In genomic region chr8:94013026-94013612, GRCm38 (mm10) we compare ENCODE assay signal across 8 mouse cellular contexts. TPM values are rescaled to one million over a fixed set of nuclear protein-coding genes. Genes with fewer than 3 reads are reported as not detected.
DNase-seq lines count a peak whose midpoint lies in the region; ATAC-seq and TF ChIP-seq lines count a peak whose summit lies in the region.

No protein-coding gene starts in this region.

- no peak for TF ChIP-seq EP300 in heart, postnatal 0 days (IDR thresholded peaks at IDR 0.05; ENCODE audit: low read depth)
- TF ChIP-seq EP300 in MEL (IDR thresholded peaks at IDR 0.05; ENCODE audit: low read depth in 1 of 2, low read length in 2 of 2): peak; percentile 67 to 69; a peak in 3 of 4 replicates

- H3K9me3 ChIP-seq in heart, postnatal 0 days (replicated peaks; ENCODE audit: control insufficient read depth, low read length): no peaks in the 10 kb centered on the region
- H3K9me3 ChIP-seq in MEL (replicated peaks; ENCODE audit: insufficient read depth, low read length): no peaks in the 10 kb centered on the region
- no peaks in the 10 kb centered on the region for H3K9me3 ChIP-seq in hindbrain, embryonic 10.5 days
- no peaks in the 10 kb centered on the region for H3K9me3 ChIP-seq in midbrain, embryonic 12.5 days

- H3K4me2 ChIP-seq in heart, postnatal 0 days (ENCODE audit: low read depth, low read length): peak overlapping the region; percentile 98
- H3K4me2 ChIP-seq in midbrain, embryonic 12.5 days (replicated peaks): peak overlapping the region; percentile 77

- no peak for TF ChIP-seq CTCF in heart, postnatal 0 days (IDR thresholded peaks at IDR 0.05; ENCODE audit: low read depth)
- TF ChIP-seq CTCF in MEL (IDR thresholded peaks at IDR 0.05 in 2 of 3, conservative IDR thresholded peaks at IDR 0.05 in 1 of 3; ENCODE audit: control insufficient read depth in 1 of 3, insufficient read depth in 1 of 3, low read depth in 2 of 3, low read length in 3 of 3, poor library complexity in 1 of 3, severe bottlenecking in 1 of 3): no peak

- no peak for TF ChIP-seq RAD21 in MEL (IDR thresholded peaks at IDR 0.05; ENCODE audit: low read depth, low read length)

- peaks cover 15% of the 10 kb centered on the region for H3K4me1 ChIP-seq in heart, postnatal 0 days (ENCODE audit: control insufficient read depth, insufficient read depth)
- peaks cover 16 to 20% of the 10 kb centered on the region in 2 experiments for H3K4me1 ChIP-seq in MEL (ENCODE audit: control insufficient read depth in 1 of 2, insufficient read depth in 2 of 2, low read length in 2 of 2)
- H3K4me1 ChIP-seq in hindbrain, embryonic 10.5 days (replicated peaks): peaks cover 39% of the 10 kb centered on the region
- peaks cover 32% of the 10 kb centered on the region for H3K4me1 ChIP-seq in midbrain, embryonic 12.5 days

- H3K79me2 ChIP-seq in MEL (ENCODE audit: control insufficient read depth, insufficient read depth, low read length, poor library complexity): peaks cover 38% of the 10 kb centered on the region

- peak overlapping the region; percentile 93 for H3K9ac ChIP-seq in heart, postnatal 0 days (replicated peaks; ENCODE audit: low read depth, low read length)
- H3K9ac ChIP-seq in MEL (ENCODE audit: control insufficient read depth, low read depth, low read length, poor library complexity, severe bottlenecking): peak overlapping the region; percentile 99
- peak overlapping the region; percentile 99 for H3K9ac ChIP-seq in midbrain, embryonic 12.5 days (replicated peaks)

- TF ChIP-seq POLR2A in MEL (IDR thresholded peaks at IDR 0.05; ENCODE audit: control insufficient read depth in 1 of 2, insufficient read depth in 1 of 2, low read depth in 1 of 2, low read length in 2 of 2, poor library complexity in 1 of 2): no peak

- DNase-seq in heart, postnatal 0 days (ENCODE audit: low spot score): no peak
- DNase-seq in heart, postnatal 4 days: no peak
- DNase-seq in MEL (ENCODE audit: low read depth, low spot score): peak; percentile 57
- no peak for DNase-seq in hindbrain, embryonic 10.5 days (ENCODE audit: low spot score)
- DNase-seq in urinary bladder, postnatal 36 days (ENCODE audit: low spot score in 2 of 2): no peak
- no peak for DNase-seq in left cerebral cortex, adult 18-20 months (ENCODE audit: low spot score in 2 of 2)
- no peak for DNase-seq in layer of hippocampus, adult 11-12 months (ENCODE audit: low spot score)

- ATAC-seq in heart, postnatal 0 days (ENCODE audit: insufficient read depth, low read depth): no peak
- no peak for ATAC-seq in midbrain, embryonic 12.5 days (ENCODE audit: low FRiP score, low read depth)

- no peaks in the 10 kb centered on the region for H3K36me3 ChIP-seq in heart, postnatal 0 days (replicated peaks; ENCODE audit: control insufficient read depth, insufficient read depth, low read length)
- peaks cover 0 to 22% of the 10 kb centered on the region in 2 experiments; a peak in 2 of 4 replicates for H3K36me3 ChIP-seq in MEL (ENCODE audit: control insufficient read depth in 1 of 2, insufficient read depth in 2 of 2, low read length in 2 of 2)
- peaks cover 10% of the 10 kb centered on the region for H3K36me3 ChIP-seq in hindbrain, embryonic 10.5 days
- H3K36me3 ChIP-seq in midbrain, embryonic 12.5 days: 0 out of 2 replicates have a peak, but pooled peaks cover 6% of the 10 kb centered on the region

- peak overlapping the region; percentile 97 for H3K27ac ChIP-seq in heart, postnatal 0 days (ENCODE audit: low read depth)
- H3K27ac ChIP-seq in MEL (ENCODE audit: control insufficient read depth, low read depth, low read length): peak overlapping the region; percentile 71
- peak overlapping the region; percentile 98 for H3K27ac ChIP-seq in hindbrain, embryonic 10.5 days
- H3K27ac ChIP-seq in midbrain, embryonic 12.5 days (replicated peaks): peak overlapping the region; percentile 96

- 17% methylated on average over 7 of the region's 7 CpGs for WGBS in heart, postnatal 0 days
- WGBS in hindbrain, embryonic 10.5 days: 44% methylated on average over 7 of the region's 7 CpGs
- WGBS in midbrain, embryonic 12.5 days: 40% methylated on average over 7 of the region's 7 CpGs

- H3K4me3 ChIP-seq in heart, postnatal 0 days (ENCODE audit: low read depth, low read length): peak overlapping the region; percentile 97
- peak overlapping the region; percentile 73 to 78 for H3K4me3 ChIP-seq in MEL (ENCODE audit: control insufficient read depth in 1 of 2, insufficient read depth in 1 of 2, low read depth in 2 of 2, low read length in 2 of 2)
- H3K4me3 ChIP-seq in hindbrain, embryonic 10.5 days: peak overlapping the region; percentile 93
- H3K4me3 ChIP-seq in midbrain, embryonic 12.5 days: peak overlapping the region; percentile 95

- no peaks in the 10 kb centered on the region for H3K27me3 ChIP-seq in heart, postnatal 0 days (ENCODE audit: control insufficient read depth, insufficient read depth, low read length)
- H3K27me3 ChIP-seq in MEL (ENCODE audit: control insufficient read depth in 1 of 2, insufficient read depth in 2 of 2, low read length in 2 of 2): no peaks in the 10 kb centered on the region
- H3K27me3 ChIP-seq in hindbrain, embryonic 10.5 days (ENCODE audit: insufficient read depth, poor library complexity, severe bottlenecking): no peaks in the 10 kb centered on the region
- H3K27me3 ChIP-seq in midbrain, embryonic 12.5 days: no peaks in the 10 kb centered on the region

TF ChIP-seq in MEL, 35 proteins besides CTCF, POLR2A, EP300 and RAD21 (continues in another document):
- TF ChIP-seq MXI1 (IDR thresholded peaks at IDR 0.05; ENCODE audit: low read depth, low read length) (peak; percentile 97), ZNF384 (IDR thresholded peaks at IDR 0.05; ENCODE audit: low read depth, low read length) (no peak), USF2 (IDR thresholded peaks at IDR 0.05; ENCODE audit: borderline replicate concordance in 1 of 2, insufficient read depth in 1 of 2, low read depth in 1 of 2, low read length in 2 of 2) (no peak), BHLHE40 (IDR thresholded peaks at IDR 0.05; ENCODE audit: borderline replicate concordance, low read depth, low read length) (no peak), TAL1 (IDR thresholded peaks at IDR 0.05; ENCODE audit: low read length) (no peak), MYB (IDR thresholded peaks at IDR 0.05; ENCODE audit: low read depth, low read length) (no peak), MAZ (IDR thresholded peaks at IDR 0.05; ENCODE audit: low read depth, low read length) (no peak), ETS1 (IDR thresholded peaks at IDR 0.05; ENCODE audit: low read depth, low read length) (peak; percentile 60; the same call in 1 of the 2 replicates), NRF1 (IDR thresholded peaks at IDR 0.05; ENCODE audit: insufficient read depth, low read depth, low read length, poor library complexity, severe bottlenecking) (no peak), RCOR1 (IDR thresholded peaks at IDR 0.05; ENCODE audit: low read depth, low read length) (peak; percentile 72), SMC3 (IDR thresholded peaks at IDR 0.05; ENCODE audit: low read depth, low read length) (no peak), GATA1 (IDR thresholded peaks at IDR 0.05; ENCODE audit: low read depth, low read length) (peak; percentile 80), HCFC1 (IDR thresholded peaks at IDR 0.05; ENCODE audit: low read depth, low read length) (no peak), TBP (IDR thresholded peaks at IDR 0.05; ENCODE audit: low read depth, low read length) (no peak), TCF12 (IDR thresholded peaks at IDR 0.05; ENCODE audit: low read depth, low read length) (peak; percentile 78), USF1 (IDR thresholded peaks at IDR 0.05; ENCODE audit: low read depth, low read length) (no peak), ZKSCAN1 (IDR thresholded peaks at IDR 0.05; ENCODE audit: low read depth, low read length) (no peak), KAT2A (conservative IDR thresholded peaks at IDR 0.05; ENCODE audit: low read depth, low read length) (no peak), POLR2AphosphoS2 (IDR thresholded peaks at IDR 0.05; ENCODE audit: low read length) (no peak)

RNA-seq across cellular contexts. Expression of gene Amfr, which starts 0.5 kb away (rescaled TPM):
- 143 and 148 TPM in 2 replicates for total RNA-seq in heart, postnatal 0 days (2014; rRNA removed; ENCODE audit: low replicate concordance)
- 52.8 and 57.0 TPM in 2 replicates for polyA plus RNA-seq in heart, postnatal 0 days (2015; fragmentation: Nextera tagmentation; extraction: Ambion mirVana)
- 100 to 1,000 TPM; 134 to 137 TPM for total RNA-seq in heart, postnatal 4 days (2021)
- 82.7 and 90.0 TPM in 2 replicates for total RNA-seq in MEL (2012; rRNA removed)
- polyA plus RNA-seq in MEL (2012; ENCODE audit: insufficient read depth in 1 of 2, insufficient read length in 2 of 2, low read depth in 1 of 2, low replicate concordance in 2 of 2, missing spikeins in 1 of 2): 100 to 1,000 TPM in 1 of 2 experiments, 10 to 100 TPM in 1; 80.1 to 292 TPM
- polyA plus RNA-seq in hindbrain, embryonic 10.5 days (2016; fragmentation: Nextera tagmentation; extraction: Ambion mirVana): 41.4 and 48.4 TPM in 2 replicates
- polyA plus RNA-seq in midbrain, embryonic 12.5 days (2016; fragmentation: Nextera tagmentation; extraction: Ambion mirVana): 75.4 and 77.5 TPM in 2 replicates
- 100 to 1,000 TPM; 117 to 130 TPM for total RNA-seq in left cerebral cortex, adult 18-20 months (2021)

RNA-seq across cellular contexts. Expression of gene Nudt21, which starts 23.7 kb away (rescaled TPM):
- 26.0 and 38.9 TPM in 2 replicates for total RNA-seq in heart, postnatal 0 days (2014; rRNA removed; ENCODE audit: low replicate concordance)
- 56.7 and 61.5 TPM in 2 replicates for polyA plus RNA-seq in heart, postnatal 0 days (2015; fragmentation: Nextera tagmentation; extraction: Ambion mirVana)
- total RNA-seq in heart, postnatal 4 days (2021): 10 to 100 TPM; 55.0 to 56.1 TPM
- 157 and 162 TPM in 2 replicates for total RNA-seq in MEL (2012; rRNA removed)
- 100 to 1,000 TPM in 1 of 2 experiments, not detected in 1; 118 TPM for polyA plus RNA-seq in MEL (2012; ENCODE audit: insufficient read depth in 1 of 2, insufficient read length in 2 of 2, low read depth in 1 of 2, low replicate concordance in 2 of 2, missing spikeins in 1 of 2)
- polyA plus RNA-seq in hindbrain, embryonic 10.5 days (2016; fragmentation: Nextera tagmentation; extraction: Ambion mirVana): 162 and 166 TPM in 2 replicates
- 167 and 173 TPM in 2 replicates for polyA plus RNA-seq in midbrain, embryonic 12.5 days (2016; fragmentation: Nextera tagmentation; extraction: Ambion mirVana)
- total RNA-seq in left cerebral cortex, adult 18-20 months (2021): 10 to 100 TPM; 44.0 to 50.6 TPM

RNA-seq across cellular contexts. Expression of gene Ogfod1, which starts 23.9 kb away (rescaled TPM):
- total RNA-seq in heart, postnatal 0 days (2014; rRNA removed; ENCODE audit: low replicate concordance): 12.9 and 19.6 TPM in 2 replicates
- polyA plus RNA-seq in heart, postnatal 0 days (2015; fragmentation: Nextera tagmentation; extraction: Ambion mirVana): 5.4 and 7.1 TPM in 2 replicates
- 10 to 100 TPM; 18.1 to 20.4 TPM for total RNA-seq in heart, postnatal 4 days (2021)
- total RNA-seq in MEL (2012; rRNA removed): 16.0 and 16.3 TPM in 2 replicates
- 10 to 100 TPM in 1 of 2 experiments, not detected in 1; 30.0 TPM for polyA plus RNA-seq in MEL (2012; ENCODE audit: insufficient read depth in 1 of 2, insufficient read length in 2 of 2, low read depth in 1 of 2, low replicate concordance in 2 of 2, missing spikeins in 1 of 2)
- 10.8 and 12.1 TPM in 2 replicates for polyA plus RNA-seq in hindbrain, embryonic 10.5 days (2016; fragmentation: Nextera tagmentation; extraction: Ambion mirVana)
- polyA plus RNA-seq in midbrain, embryonic 12.5 days (2016; fragmentation: Nextera tagmentation; extraction: Ambion mirVana): 12.9 and 13.6 TPM in 2 replicates
- total RNA-seq in left cerebral cortex, adult 18-20 months (2021): 100 to 1,000 TPM; 107 to 120 TPM
